Mouse (Mus musculus) heart, postnatal 0 days (tissue): ENCODE results near the gene Pzp.

Source experiments
- CTCF ChIP-seq: IDR thresholded peaks from 2 replicates; pipeline ENCODE4 v1.5.1; 2016; ENCODE audit warnings: antibody characterized with exemption, control low read depth, low read depth
- EP300 ChIP-seq: IDR thresholded peaks from 2 replicates; pipeline ENCODE4 v1.6.1; 2016; ENCODE audit warnings: antibody characterized with exemption, low read depth

GRCm38 (mm10) chr6:128440238-128440637 is 86.3 kb downstream of the Pzp start:
- no peak for TF ChIP-seq CTCF
- no peak for TF ChIP-seq EP300
